Mouse (Mus musculus): ENCODE measurements around the gene Lca5l. TPM values are rescaled to one million over a fixed set of nuclear protein-coding genes. Genes with fewer than 3 reads are reported as not detected.

Lca5l gene
- total and polyA plus RNA-seq, 3 experiments: 0.12 to 0.24 TPM; not detected in 1

DNA sequence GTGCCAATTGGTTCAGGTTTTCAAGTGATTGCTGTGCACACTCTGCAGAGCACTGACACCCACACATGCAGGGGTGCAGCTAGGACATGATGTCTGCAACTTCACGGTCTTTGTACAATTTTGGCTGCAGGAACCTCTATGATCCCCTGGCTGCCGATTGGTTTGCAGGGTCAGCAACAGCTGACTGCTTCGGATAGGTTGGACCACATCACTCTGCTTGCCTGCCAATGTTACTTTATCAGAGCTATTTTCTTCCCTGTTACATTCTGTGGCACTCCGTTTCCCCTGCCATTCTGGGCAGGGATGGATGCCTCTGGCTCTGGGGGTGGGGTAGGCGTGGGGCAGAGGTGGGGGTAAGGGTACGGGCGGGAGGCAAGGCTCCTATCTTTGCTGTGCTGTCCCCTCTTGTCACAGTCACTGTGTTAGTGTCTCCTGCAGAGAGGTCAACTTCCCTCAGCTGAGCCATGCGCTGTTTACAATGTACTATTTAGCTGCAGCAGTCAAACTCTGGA lies 37.0 kb upstream of the Lca5l start:
- H3K9me3 ChIP-seq (replicated peaks; ENCODE audit: insufficient read depth, low read length): no peaks in the 10 kb centered on the region
- no peaks in the 10 kb centered on the region for H3K4me1 ChIP-seq (ENCODE audit: control insufficient read depth in 1 of 2, insufficient read depth in 2 of 2, low read length in 2 of 2)
- TF ChIP-seq ZNF384 (IDR thresholded peaks at IDR 0.05; ENCODE audit: low read depth, low read length): no peak
- TF ChIP-seq SIN3A (IDR thresholded peaks at IDR 0.05; ENCODE audit: low read length): no peak
- no peak overlapping the region for H3K4me3 ChIP-seq (ENCODE audit: control insufficient read depth in 1 of 2, insufficient read depth in 1 of 2, low read depth in 2 of 2, low read length in 2 of 2)
- no peak for DNase-seq (ENCODE audit: low read depth, low spot score)
- H3K27me3 ChIP-seq (ENCODE audit: control insufficient read depth in 1 of 2, insufficient read depth in 2 of 2, low read length in 2 of 2): no peaks in the 10 kb centered on the region
- no peaks in the 10 kb centered on the region for H3K79me2 ChIP-seq (ENCODE audit: control insufficient read depth, insufficient read depth, low read length, poor library complexity)
- H3K27ac ChIP-seq (ENCODE audit: control insufficient read depth, low read depth, low read length): no peak overlapping the region
- H3K36me3 ChIP-seq (ENCODE audit: control insufficient read depth in 1 of 2, insufficient read depth in 2 of 2, low read length in 2 of 2): no peaks in the 10 kb centered on the region
- H3K9ac ChIP-seq (ENCODE audit: control insufficient read depth, low read depth, low read length, poor library complexity, severe bottlenecking): no peak overlapping the region

- TF ChIP-seq ZNF384 (IDR thresholded peaks at IDR 0.05; ENCODE audit: low read depth, low read length): no peak
- TF ChIP-seq SIN3A (IDR thresholded peaks at IDR 0.05; ENCODE audit: low read length): no peak
- TF ChIP-seq GABPA (IDR thresholded peaks at IDR 0.05; ENCODE audit: low read depth, low read length): no peak
- Histone ChIP-seq H3K36me3 (ENCODE audit: control insufficient read depth in 1 of 2, insufficient read depth in 2 of 2, low read length in 2 of 2) (no peaks in the 10 kb centered on the region), H3K27me3 (ENCODE audit: control insufficient read depth in 1 of 2, insufficient read depth in 2 of 2, low read length in 2 of 2) (no peaks in the 10 kb centered on the region)
Observed at GRCm38 (mm10) chr16:96228438-96228837, 36.4 kb upstream of the Lca5l start.

GRCm38 (mm10) chr16:96222452-96222851 lies 30.4 kb upstream of the Lca5l start:
- TF ChIP-seq MEF2A (IDR thresholded peaks at IDR 0.05; ENCODE audit: extremely low read depth, insufficient replicate concordance, low read depth, low read length, poor library complexity, severe bottlenecking) (no peak), GATA1 (IDR thresholded peaks at IDR 0.05; ENCODE audit: low read depth, low read length) (no peak), ZKSCAN1 (IDR thresholded peaks at IDR 0.05; ENCODE audit: low read depth, low read length) (no peak), POLR2AphosphoS5 (IDR thresholded peaks at IDR 0.05; ENCODE audit: borderline replicate concordance, low read depth, low read length) (no peak), HCFC1 (IDR thresholded peaks at IDR 0.05; ENCODE audit: low read depth, low read length) (no peak), POLR2A (IDR thresholded peaks at IDR 0.05; ENCODE audit: control insufficient read depth in 1 of 2, insufficient read depth in 1 of 2, low read depth in 1 of 2, low read length in 2 of 2, poor library complexity in 1 of 2) (no peak), MAZ (IDR thresholded peaks at IDR 0.05; ENCODE audit: low read depth, low read length) (no peak), CTCF (IDR thresholded peaks at IDR 0.05 in 2 of 3, conservative IDR thresholded peaks at IDR 0.05 in 1 of 3; ENCODE audit: control insufficient read depth in 1 of 3, insufficient read depth in 1 of 3, low read depth in 2 of 3, low read length in 3 of 3, poor library complexity in 1 of 3, severe bottlenecking in 1 of 3) (no peak)
- H3K27me3 ChIP-seq (ENCODE audit: control insufficient read depth in 1 of 2, insufficient read depth in 2 of 2, low read length in 2 of 2): no peaks in the 10 kb centered on the region

More at GRCm38 (mm10) chr16:96228438-96228837, 36.4 kb upstream of the Lca5l start:
- Histone ChIP-seq H3K4me1 (ENCODE audit: control insufficient read depth in 1 of 2, insufficient read depth in 2 of 2, low read length in 2 of 2) (no peaks in the 10 kb centered on the region), H3K27ac (ENCODE audit: control insufficient read depth, low read depth, low read length) (no peak overlapping the region), H3K9ac (ENCODE audit: control insufficient read depth, low read depth, low read length, poor library complexity, severe bottlenecking) (no peak overlapping the region), H3K4me3 (ENCODE audit: control insufficient read depth in 1 of 2, insufficient read depth in 1 of 2, low read depth in 2 of 2, low read length in 2 of 2) (no peak overlapping the region), H3K9me3 (replicated peaks; ENCODE audit: insufficient read depth, low read length) (no peaks in the 10 kb centered on the region), H3K79me2 (ENCODE audit: control insufficient read depth, insufficient read depth, low read length, poor library complexity) (no peaks in the 10 kb centered on the region)
- no peak for DNase-seq (ENCODE audit: low read depth, low spot score)

More at GRCm38 (mm10) chr16:96222452-96222851, 30.4 kb upstream of the Lca5l start:
- no peak overlapping the region for H3K9ac ChIP-seq (ENCODE audit: control insufficient read depth, low read depth, low read length, poor library complexity, severe bottlenecking)
- DNase-seq (ENCODE audit: low read depth, low spot score): no peak
- no peaks in the 10 kb centered on the region for H3K4me1 ChIP-seq (ENCODE audit: control insufficient read depth in 1 of 2, insufficient read depth in 2 of 2, low read length in 2 of 2)
- no peak overlapping the region for H3K4me3 ChIP-seq (ENCODE audit: control insufficient read depth in 1 of 2, insufficient read depth in 1 of 2, low read depth in 2 of 2, low read length in 2 of 2)
- no peak overlapping the region for H3K27ac ChIP-seq (ENCODE audit: control insufficient read depth, low read depth, low read length)
- H3K9me3 ChIP-seq (replicated peaks; ENCODE audit: insufficient read depth, low read length): no peaks in the 10 kb centered on the region
- H3K36me3 ChIP-seq (ENCODE audit: control insufficient read depth in 1 of 2, insufficient read depth in 2 of 2, low read length in 2 of 2): no peaks in the 10 kb centered on the region
- H3K79me2 ChIP-seq (ENCODE audit: control insufficient read depth, insufficient read depth, low read length, poor library complexity): no peaks in the 10 kb centered on the region
